Mouse (Mus musculus): ENCODE results near the gene Rcc1l. TPM values are rescaled to one million over a fixed set of nuclear protein-coding genes. Genes with fewer than 3 reads are reported as not detected.

Gene Rcc1l
- polyA plus RNA-seq, 1 experiment from 2014 or later = 12.1 TPM

DNA sequence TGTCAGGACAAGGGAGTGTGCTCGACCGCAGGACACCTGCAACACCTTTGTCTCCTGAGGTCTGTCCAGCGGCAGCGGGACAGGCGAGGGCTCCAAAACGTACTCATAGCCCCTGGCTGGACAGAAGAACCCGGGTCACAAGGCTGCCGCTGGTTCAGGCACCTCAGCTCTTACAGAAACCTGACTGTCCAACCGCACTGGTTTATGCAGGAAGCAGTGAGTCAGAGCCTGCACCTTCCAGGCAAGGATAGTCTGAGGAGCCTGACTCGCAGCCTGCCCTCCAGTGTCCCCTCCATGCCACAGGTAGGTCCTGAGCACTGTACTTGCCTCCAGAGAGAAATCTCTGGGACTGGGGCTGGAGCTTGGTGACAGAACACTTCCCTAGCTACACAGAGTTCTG lies 7.3 kb downstream of the Rcc1l start:
- WGBS (ENCODE audit: insufficient replicate concordance) = 83% methylated on average over 10 of the region's 10 CpGs
- no peaks in the 10 kb centered on the region for H3K9me3 ChIP-seq (replicated peaks)
- H3K36me3 ChIP-seq (replicated peaks) = peaks cover 40% of the 10 kb centered on the region; the same call in 1 of the 2 replicates
- H3K4me1 ChIP-seq (replicated peaks) = 0 out of 2 replicates have a peak, but pooled peaks cover 3% of the 10 kb centered on the region
- H3K27ac ChIP-seq (replicated peaks) = no peak overlapping the region
- H3K9ac ChIP-seq = no peak overlapping the region
- H3K4me2 ChIP-seq = no peak overlapping the region
- H3K27me3 ChIP-seq = no peaks in the 10 kb centered on the region
- no peak overlapping the region for H3K4me3 ChIP-seq (replicated peaks)
- ATAC-seq (ENCODE audit: insufficient read depth) = no peak

GRCm38 (mm10) chr5:134168033-134168432 lies 8.5 kb downstream of the Rcc1l start:
- Histone ChIP-seq H3K4me1 (replicated peaks) (no peaks in the 10 kb centered on the region), H3K4me3 (replicated peaks) (no peak overlapping the region), H3K9ac (no peak overlapping the region), H3K36me3 (replicated peaks) (peaks cover 49% of the 10 kb centered on the region), H3K9me3 (replicated peaks) (no peaks in the 10 kb centered on the region), H3K27me3 (no peaks in the 10 kb centered on the region), H3K4me2 (no peak overlapping the region), H3K27ac (replicated peaks) (no peak overlapping the region)
- ATAC-seq (ENCODE audit: insufficient read depth) = no peak
- 77% methylated on average over 9 of the region's 9 CpGs for WGBS (ENCODE audit: insufficient replicate concordance)

GRCm38 (mm10) chr5:134166642-134167041 lies 9.9 kb downstream of the Rcc1l start:
- no peak for ATAC-seq (ENCODE audit: insufficient read depth)
- WGBS (ENCODE audit: insufficient replicate concordance) = 69% methylated on average over 7 of the region's 7 CpGs
- Histone ChIP-seq H3K4me2 (no peak overlapping the region), H3K27ac (replicated peaks) (no peak overlapping the region), H3K9me3 (replicated peaks) (no peaks in the 10 kb centered on the region), H3K36me3 (replicated peaks) (peaks cover 52% of the 10 kb centered on the region), H3K4me3 (replicated peaks) (no peak overlapping the region), H3K9ac (no peak overlapping the region), H3K4me1 (replicated peaks) (no peaks in the 10 kb centered on the region), H3K27me3 (no peaks in the 10 kb centered on the region)

DNA sequence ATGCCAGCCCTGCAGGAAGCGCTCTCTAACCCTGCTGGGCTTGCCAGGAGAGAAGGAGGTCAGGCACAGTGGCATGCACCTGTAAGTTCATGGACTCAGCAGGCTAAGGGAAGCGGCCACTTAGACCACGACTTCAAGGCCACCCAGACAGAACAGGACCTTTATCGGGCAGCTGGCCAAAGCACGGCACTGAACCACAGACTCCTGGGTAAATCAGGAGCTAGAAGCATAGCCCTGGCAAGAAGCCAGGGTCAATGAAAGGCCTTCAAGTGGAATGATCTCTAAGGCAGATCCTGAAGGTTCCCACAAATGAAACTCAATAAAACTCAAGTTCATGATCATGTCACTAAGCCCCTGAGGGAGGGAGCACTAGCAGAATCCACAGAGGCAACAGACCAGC lies 11.9 kb downstream of the Rcc1l start:
- H3K27ac ChIP-seq (replicated peaks) = no peak overlapping the region
- no peak overlapping the region for H3K9ac ChIP-seq
- WGBS (ENCODE audit: insufficient replicate concordance) = 66% methylated on average over 5 of the region's 5 CpGs
- ATAC-seq (ENCODE audit: insufficient read depth) = no peak
- peaks cover 47% of the 10 kb centered on the region for H3K36me3 ChIP-seq (replicated peaks)
- H3K4me3 ChIP-seq (replicated peaks) = no peak overlapping the region
- H3K4me2 ChIP-seq = no peak overlapping the region
- H3K4me1 ChIP-seq (replicated peaks) = no peaks in the 10 kb centered on the region
- no peaks in the 10 kb centered on the region for H3K9me3 ChIP-seq (replicated peaks)
- H3K27me3 ChIP-seq = no peaks in the 10 kb centered on the region

GRCm38 (mm10) chr5:134155916-134156466 lies 20.6 kb downstream of the Rcc1l start:
- Histone ChIP-seq H3K27me3 (no peaks in the 10 kb centered on the region), H3K4me3 (replicated peaks) (no peak overlapping the region), H3K27ac (replicated peaks) (no peak overlapping the region), H3K4me2 (no peak overlapping the region), H3K4me1 (replicated peaks) (no peaks in the 10 kb centered on the region), H3K9me3 (replicated peaks) (no peaks in the 10 kb centered on the region), H3K36me3 (replicated peaks) (peaks cover 51% of the 10 kb centered on the region), H3K9ac (no peak overlapping the region)
- 78% methylated on average over 7 of the region's 7 CpGs for WGBS (ENCODE audit: insufficient replicate concordance)
- ATAC-seq (ENCODE audit: insufficient read depth) = no peak

GRCm38 (mm10) chr5:134151895-134152294 lies 24.7 kb downstream of the Rcc1l start:
- no peak for ATAC-seq (ENCODE audit: insufficient read depth)
- Histone ChIP-seq H3K36me3 (replicated peaks) (peaks cover 49% of the 10 kb centered on the region), H3K27ac (replicated peaks) (no peak overlapping the region), H3K9ac (no peak overlapping the region), H3K4me1 (replicated peaks) (no peaks in the 10 kb centered on the region), H3K4me3 (replicated peaks) (no peak overlapping the region), H3K27me3 (no peaks in the 10 kb centered on the region), H3K4me2 (no peak overlapping the region), H3K9me3 (replicated peaks) (no peaks in the 10 kb centered on the region)
- WGBS (ENCODE audit: insufficient replicate concordance) = 74% methylated on average over 11 of the region's 11 CpGs

- no peak for ATAC-seq (ENCODE audit: insufficient read depth)
- H3K27me3 ChIP-seq = no peaks in the 10 kb centered on the region
- H3K36me3 ChIP-seq (replicated peaks) = peaks cover 26% of the 10 kb centered on the region
- H3K4me1 ChIP-seq (replicated peaks) = no peaks in the 10 kb centered on the region
- no peak overlapping the region for H3K4me2 ChIP-seq
- H3K9ac ChIP-seq = no peak overlapping the region
- 80% methylated on average over 4 of the region's 4 CpGs for whole genome bisulfite sequencing (ENCODE audit: insufficient replicate concordance)
- no peaks in the 10 kb centered on the region for H3K9me3 ChIP-seq (replicated peaks)
- no peak overlapping the region for H3K27ac ChIP-seq (replicated peaks)
- H3K4me3 ChIP-seq (replicated peaks) = no peak overlapping the region
Observed at GRCm38 (mm10) chr5:134148153-134148552, 28.4 kb downstream of the Rcc1l start.

DNA sequence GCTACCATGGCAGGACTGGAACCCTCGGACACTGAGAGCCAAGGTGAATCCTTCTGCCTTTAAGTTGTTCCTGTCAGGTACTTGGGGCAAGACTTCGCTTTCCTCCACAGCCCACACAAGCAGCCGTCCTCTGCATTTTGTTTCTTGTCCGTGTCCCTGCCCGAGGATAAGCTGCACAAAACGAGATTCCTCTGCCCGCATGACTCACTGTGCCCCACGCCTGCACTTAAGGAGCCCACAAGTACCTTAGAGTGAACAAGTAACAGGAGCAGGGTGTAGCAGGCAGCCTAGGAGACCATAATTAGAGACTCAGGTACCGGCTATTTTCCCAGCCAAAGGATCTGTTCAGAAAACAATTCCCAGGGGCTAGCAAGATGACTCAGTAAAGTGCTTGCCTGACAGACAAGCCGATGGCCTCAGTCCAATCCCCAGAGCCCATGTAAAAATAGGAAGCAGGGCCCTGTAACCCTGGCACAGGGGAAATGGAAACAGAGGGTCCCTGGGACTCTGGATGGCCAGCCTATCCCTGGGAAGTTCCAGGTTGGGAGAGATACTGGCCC lies 29.3 kb downstream of the Rcc1l start:
- WGBS (ENCODE audit: insufficient replicate concordance) = 79% methylated on average over 10 of the region's 10 CpGs
- peaks cover 26% of the 10 kb centered on the region for H3K36me3 ChIP-seq (replicated peaks)
- no peak overlapping the region for H3K4me3 ChIP-seq (replicated peaks)
- no peaks in the 10 kb centered on the region for H3K4me1 ChIP-seq (replicated peaks)
- ATAC-seq (ENCODE audit: insufficient read depth) = no peak
- H3K27ac ChIP-seq (replicated peaks) = no peak overlapping the region
- H3K9me3 ChIP-seq (replicated peaks) = no peaks in the 10 kb centered on the region
- H3K9ac ChIP-seq = no peak overlapping the region
- no peaks in the 10 kb centered on the region for H3K27me3 ChIP-seq
- H3K4me2 ChIP-seq = no peak overlapping the region

- Histone ChIP-seq H3K27me3 (no peaks in the 10 kb centered on the region), H3K27ac (replicated peaks) (no peak overlapping the region), H3K36me3 (replicated peaks) (peaks cover 15% of the 10 kb centered on the region), H3K9ac (no peak overlapping the region), H3K9me3 (replicated peaks) (no peaks in the 10 kb centered on the region), H3K4me1 (replicated peaks) (no peaks in the 10 kb centered on the region), H3K4me3 (replicated peaks) (no peak overlapping the region), H3K4me2 (no peak overlapping the region)
- no peak for ATAC-seq (ENCODE audit: insufficient read depth)
- WGBS (ENCODE audit: insufficient replicate concordance) = 83% methylated on average over 8 of the region's 8 CpGs
Observed at GRCm38 (mm10) chr5:134144986-134145385, 31.6 kb downstream of the Rcc1l start.

- Histone ChIP-seq H3K4me3 (replicated peaks) (no peak overlapping the region), H3K27me3 (no peaks in the 10 kb centered on the region), H3K36me3 (replicated peaks) (no peaks in the 10 kb centered on the region), H3K4me2 (no peak overlapping the region), H3K9ac (no peak overlapping the region), H3K27ac (replicated peaks) (no peak overlapping the region), H3K9me3 (replicated peaks) (no peaks in the 10 kb centered on the region), H3K4me1 (replicated peaks) (no peaks in the 10 kb centered on the region)
- WGBS (ENCODE audit: insufficient replicate concordance) = 56% methylated on average over 11 of the region's 11 CpGs
- ATAC-seq (ENCODE audit: insufficient read depth) = no peak
Observed at GRCm38 (mm10) chr5:134142381-134142780, 34.2 kb downstream of the Rcc1l start.

DNA sequence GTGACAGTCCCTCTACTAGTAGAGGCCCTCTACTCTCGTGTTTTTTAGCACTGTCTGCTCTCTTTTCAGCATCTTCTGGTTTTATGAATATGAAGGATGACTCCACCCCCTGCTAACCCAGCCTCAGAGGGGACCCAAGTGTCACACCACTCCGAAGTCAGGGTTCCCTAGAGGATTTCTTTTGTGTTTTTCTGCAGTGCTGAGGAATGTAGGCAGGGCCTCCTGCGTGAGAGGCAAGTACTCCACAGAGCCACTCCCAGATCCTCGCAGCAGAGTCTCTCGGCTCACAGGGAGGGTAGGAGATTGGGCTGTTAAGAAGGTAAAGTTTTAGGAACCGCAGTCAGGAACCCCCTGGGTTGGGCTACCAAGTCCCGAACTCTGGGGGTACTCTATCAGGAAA lies 35.3 kb downstream of the Rcc1l start:
- Histone ChIP-seq H3K9me3 (replicated peaks) (no peaks in the 10 kb centered on the region), H3K4me2 (no peak overlapping the region), H3K4me3 (replicated peaks) (no peak overlapping the region), H3K27ac (replicated peaks) (no peak overlapping the region), H3K9ac (no peak overlapping the region), H3K4me1 (replicated peaks) (no peaks in the 10 kb centered on the region), H3K36me3 (replicated peaks) (no peaks in the 10 kb centered on the region), H3K27me3 (no peaks in the 10 kb centered on the region)
- WGBS (ENCODE audit: insufficient replicate concordance) = 64% methylated on average over 7 of the region's 7 CpGs
- ATAC-seq (ENCODE audit: insufficient read depth) = no peak

- H3K4me1 ChIP-seq (replicated peaks) = no peaks in the 10 kb centered on the region
- no peak overlapping the region for H3K4me2 ChIP-seq
- no peak overlapping the region for H3K27ac ChIP-seq (replicated peaks)
- no peak for ATAC-seq (ENCODE audit: insufficient read depth)
- H3K36me3 ChIP-seq (replicated peaks) = no peaks in the 10 kb centered on the region
- no peaks in the 10 kb centered on the region for H3K9me3 ChIP-seq (replicated peaks)
- WGBS (ENCODE audit: insufficient replicate concordance) = 64% methylated on average over 6 of the region's 6 CpGs
- no peak overlapping the region for H3K4me3 ChIP-seq (replicated peaks)
- H3K9ac ChIP-seq = no peak overlapping the region
- no peaks in the 10 kb centered on the region for H3K27me3 ChIP-seq
Observed at GRCm38 (mm10) chr5:134139429-134139828, 37.1 kb downstream of the Rcc1l start.

Measured in liver, embryonic 15.5 days (tissue).